Mouse (Mus musculus): ENCODE data around the gene Hip1.

- TF ChIP-seq CTCF (IDR thresholded peaks at IDR 0.05; ENCODE audit: low read depth, low read length) (no peak), POLR2A (IDR thresholded peaks at IDR 0.05; ENCODE audit: borderline replicate concordance, low read depth, low read length) (no peak)
Measured at GRCm38 (mm10) chr5:135544032-135544558, 825 bp downstream of the Hip1 start.
